Mouse (Mus musculus) bone marrow, adult 2 months (tissue): ENCODE measurements at regions not wholly inside any gene's neighbourhood (a gene's known extent, or its start where the extent isn't known, plus 50 kb on each side); places are given as distances from the start of the nearest gene placed in this dataset.

Experiments used
- CTCF ChIP-seq: fragments of 200-500 bp; IDR thresholded peaks from 2 replicates; pipeline ENCODE4 v1.5.1; 2011; ENCODE audit warnings: low read length, control low read depth; ENCODE audit not compliant: control insufficient read depth, insufficient read depth
- POLR2A ChIP-seq: fragments of 200-500 bp; IDR thresholded peaks from 2 replicates; pipeline ENCODE4 v1.6.1; 2011; ENCODE audit warnings: low read depth, mild to moderate bottlenecking, control low read depth, low read length, borderline replicate concordance; ENCODE audit not compliant: control insufficient read depth

GRCm38 (mm10) chr13:99824625-99825024 is 76.3 kb downstream of the Cartpt start:
- TF ChIP-seq CTCF (no peak), POLR2A (no peak)
